Mouse (Mus musculus): ENCODE measurements at regions not wholly inside any gene's neighbourhood (a gene's known extent, or its start where the extent isn't known, plus 50 kb on each side); places are given as distances from the start of the nearest gene placed in this dataset.

- H3K27ac ChIP-seq (ENCODE audit: insufficient read depth, low read length) = no peak overlapping the region
- H3K4me1 ChIP-seq (ENCODE audit: control insufficient read depth, insufficient read depth, low read length) = no peaks in the 10 kb centered on the region
- no peak overlapping the region for H3K4me3 ChIP-seq (replicated peaks; ENCODE audit: insufficient read depth, low read depth, low read length)
- TF ChIP-seq CTCF (IDR thresholded peaks at IDR 0.05; ENCODE audit: borderline replicate concordance, insufficient read depth, low read depth, low read length) (no peak), POLR2A (IDR thresholded peaks at IDR 0.05; ENCODE audit: borderline replicate concordance, insufficient read depth, low read length) (no peak)
- DNase-seq = no peak
- 73% methylated on average over 5 of the region's 5 CpGs for WGBS
- no peaks in the 10 kb centered on the region; the same call in 1 of the 2 replicates for H3K27me3 ChIP-seq (ENCODE audit: control insufficient read depth, insufficient read depth, low read length)
Observed at GRCm38 (mm10) chr5:74846674-74847073, 144.0 kb upstream of the Lnx1 start.

- Histone ChIP-seq H3K4me1 (ENCODE audit: control insufficient read depth, insufficient read depth, low read length) (no peaks in the 10 kb centered on the region), H3K27me3 (ENCODE audit: control insufficient read depth, insufficient read depth, low read length) (no peaks in the 10 kb centered on the region; the same call in 1 of the 2 replicates), H3K27ac (ENCODE audit: insufficient read depth, low read length) (no peak overlapping the region), H3K4me3 (replicated peaks; ENCODE audit: insufficient read depth, low read depth, low read length) (no peak overlapping the region)
- WGBS = 83% methylated on average over 2 of the region's 2 CpGs
- TF ChIP-seq CTCF (IDR thresholded peaks at IDR 0.05; ENCODE audit: borderline replicate concordance, insufficient read depth, low read depth, low read length) (no peak), POLR2A (IDR thresholded peaks at IDR 0.05; ENCODE audit: borderline replicate concordance, insufficient read depth, low read length) (no peak)
- DNase-seq = no peak
Observed at GRCm38 (mm10) chr5:74834401-74834800, 131.7 kb upstream of the Lnx1 start.

- Histone ChIP-seq H3K4me1 (ENCODE audit: control insufficient read depth, insufficient read depth, low read length) (no peaks in the 10 kb centered on the region), H3K27ac (ENCODE audit: insufficient read depth, low read length) (no peak overlapping the region), H3K27me3 (ENCODE audit: control insufficient read depth, insufficient read depth, low read length) (no peaks in the 10 kb centered on the region; the same call in 1 of the 2 replicates), H3K4me3 (replicated peaks; ENCODE audit: insufficient read depth, low read depth, low read length) (no peak overlapping the region)
- 91% methylated on average over 4 of the region's 4 CpGs for WGBS
- TF ChIP-seq CTCF (IDR thresholded peaks at IDR 0.05; ENCODE audit: borderline replicate concordance, insufficient read depth, low read depth, low read length) = no peak
- TF ChIP-seq POLR2A (IDR thresholded peaks at IDR 0.05; ENCODE audit: borderline replicate concordance, insufficient read depth, low read length) = no peak
- DNase-seq = no peak
Observed at GRCm38 (mm10) chr5:74833887-74834286, 131.2 kb upstream of the Lnx1 start.

- Histone ChIP-seq H3K27ac (ENCODE audit: insufficient read depth, low read length) (no peak overlapping the region), H3K4me3 (replicated peaks; ENCODE audit: insufficient read depth, low read depth, low read length) (no peak overlapping the region), H3K4me1 (ENCODE audit: control insufficient read depth, insufficient read depth, low read length) (no peaks in the 10 kb centered on the region), H3K27me3 (ENCODE audit: control insufficient read depth, insufficient read depth, low read length) (no peaks in the 10 kb centered on the region; the same call in 1 of the 2 replicates)
- no peak for DNase-seq
- no peak for TF ChIP-seq CTCF (IDR thresholded peaks at IDR 0.05; ENCODE audit: borderline replicate concordance, insufficient read depth, low read depth, low read length)
- no peak for TF ChIP-seq POLR2A (IDR thresholded peaks at IDR 0.05; ENCODE audit: borderline replicate concordance, insufficient read depth, low read length)
- 26% methylated on average over 7 of the region's 7 CpGs for whole genome bisulfite sequencing
Observed at GRCm38 (mm10) chr5:74832011-74832410, 129.3 kb upstream of the Lnx1 start.

- Histone ChIP-seq H3K27me3 (ENCODE audit: control insufficient read depth, insufficient read depth, low read length) (no peaks in the 10 kb centered on the region), H3K4me3 (replicated peaks; ENCODE audit: insufficient read depth, low read depth, low read length) (no peak overlapping the region), H3K27ac (ENCODE audit: insufficient read depth, low read length) (no peak overlapping the region), H3K4me1 (ENCODE audit: control insufficient read depth, insufficient read depth, low read length) (no peaks in the 10 kb centered on the region)
- TF ChIP-seq POLR2A (IDR thresholded peaks at IDR 0.05; ENCODE audit: borderline replicate concordance, insufficient read depth, low read length) (no peak), CTCF (IDR thresholded peaks at IDR 0.05; ENCODE audit: borderline replicate concordance, insufficient read depth, low read depth, low read length) (no peak)
- WGBS = 94% methylated on average over 5 of the region's 5 CpGs
- DNase-seq = no peak
Observed at GRCm38 (mm10) chr5:74830646-74831045, 127.9 kb upstream of the Lnx1 start.

GRCm38 (mm10) chr5:74829003-74829402 lies 126.3 kb upstream of the Lnx1 start:
- DNase-seq = no peak
- Histone ChIP-seq H3K27me3 (ENCODE audit: control insufficient read depth, insufficient read depth, low read length) (no peaks in the 10 kb centered on the region), H3K27ac (ENCODE audit: insufficient read depth, low read length) (no peak overlapping the region), H3K4me1 (ENCODE audit: control insufficient read depth, insufficient read depth, low read length) (no peaks in the 10 kb centered on the region), H3K4me3 (replicated peaks; ENCODE audit: insufficient read depth, low read depth, low read length) (no peak overlapping the region)
- WGBS = 95% methylated on average over 9 of the region's 9 CpGs
- TF ChIP-seq CTCF (IDR thresholded peaks at IDR 0.05; ENCODE audit: borderline replicate concordance, insufficient read depth, low read depth, low read length) (no peak), POLR2A (IDR thresholded peaks at IDR 0.05; ENCODE audit: borderline replicate concordance, insufficient read depth, low read length) (no peak)

GRCm38 (mm10) chr5:74827944-74828343 lies 125.2 kb upstream of the Lnx1 start:
- Histone ChIP-seq H3K4me1 (ENCODE audit: control insufficient read depth, insufficient read depth, low read length) (no peaks in the 10 kb centered on the region), H3K27ac (ENCODE audit: insufficient read depth, low read length) (no peak overlapping the region), H3K4me3 (replicated peaks; ENCODE audit: insufficient read depth, low read depth, low read length) (no peak overlapping the region), H3K27me3 (ENCODE audit: control insufficient read depth, insufficient read depth, low read length) (no peaks in the 10 kb centered on the region)
- WGBS = 54% methylated on average over 4 of the region's 4 CpGs
- DNase-seq = no peak
- TF ChIP-seq CTCF (IDR thresholded peaks at IDR 0.05; ENCODE audit: borderline replicate concordance, insufficient read depth, low read depth, low read length) (no peak), POLR2A (IDR thresholded peaks at IDR 0.05; ENCODE audit: borderline replicate concordance, insufficient read depth, low read length) (no peak)

- Histone ChIP-seq H3K4me1 (ENCODE audit: control insufficient read depth, insufficient read depth, low read length) (no peaks in the 10 kb centered on the region), H3K4me3 (replicated peaks; ENCODE audit: insufficient read depth, low read depth, low read length) (no peak overlapping the region), H3K27ac (ENCODE audit: insufficient read depth, low read length) (no peak overlapping the region), H3K27me3 (ENCODE audit: control insufficient read depth, insufficient read depth, low read length) (no peaks in the 10 kb centered on the region)
- DNase-seq = no peak
- 67% methylated on average over 5 of the region's 5 CpGs for WGBS
- no peak for TF ChIP-seq POLR2A (IDR thresholded peaks at IDR 0.05; ENCODE audit: borderline replicate concordance, insufficient read depth, low read length)
- TF ChIP-seq CTCF (IDR thresholded peaks at IDR 0.05; ENCODE audit: borderline replicate concordance, insufficient read depth, low read depth, low read length) = no peak
Observed at GRCm38 (mm10) chr5:74825517-74826254, 123.0 kb upstream of the Lnx1 start.

Data from cerebellum, adult 2 months (tissue).